Mouse (Mus musculus) lung, postnatal 0 days (tissue): ENCODE data around the gene Tead1. TPM values are rescaled to one million over a fixed set of nuclear protein-coding genes. Genes with fewer than 3 reads are reported as not detected.

ENCODE experiments used
- ATAC-seq: fragments of 200-750 bp; cut with Nextera tagmentation; 2 replicates; pipeline ENCODE4 v1.8.0; 2017; ENCODE audit warnings: moderate library complexity
- DNase-seq: peaks from one replicate; pipeline ENCODE4 v3.0.0-alpha.2; 2016; ENCODE audit warnings: low spot score
- H3K27ac ChIP-seq: fragments of 300-500 bp; sonication (generic); 2 replicates; pipeline ENCODE4 v1.5.1; 2014; ENCODE audit warnings: antibody characterized with exemption, mild to moderate bottlenecking, low read length, mixed read lengths
- H3K27me3 ChIP-seq: fragments of 300-500 bp; sonication (generic); replicated peaks from 2 replicates; pipeline ENCODE4 v1.6.1; 2014; ENCODE audit warnings: low read length, mixed read lengths; ENCODE audit not compliant: insufficient read depth
- H3K36me3 ChIP-seq: fragments of 300-500 bp; sonication (generic); 2 replicates; pipeline ENCODE4 v1.6.1; 2014; ENCODE audit warnings: low read length, mixed read lengths; ENCODE audit not compliant: insufficient read depth
- H3K4me1 ChIP-seq: fragments of 300-500 bp; sonication (generic); 2 replicates; pipeline ENCODE4 v1.6.1; 2014; ENCODE audit warnings: antibody characterized with exemption, low read depth, low read length, mixed read lengths; ENCODE audit not compliant: insufficient read depth
- H3K4me2 ChIP-seq: fragments of 300-500 bp; sonication (generic); replicated peaks from 2 replicates; pipeline ENCODE4 v1.6.1; 2014; ENCODE audit warnings: low read depth, mild to moderate bottlenecking, low read length, moderate library complexity, mixed read lengths
- H3K4me3 ChIP-seq: fragments of 300-500 bp; sonication (generic); 2 replicates; pipeline ENCODE4 v1.5.1; 2014; ENCODE audit warnings: low read depth, low read length
- H3K9ac ChIP-seq: fragments of 300-500 bp; sonication (generic); replicated peaks from 2 replicates; pipeline ENCODE4 v1.6.1; 2014; ENCODE audit warnings: low read depth, mild to moderate bottlenecking
- H3K9me3 ChIP-seq: fragments of 300-500 bp; sonication (generic); 2 replicates; pipeline ENCODE4 v1.6.1; 2016; ENCODE audit warnings: low read length, mixed read lengths
- CTCF ChIP-seq: IDR thresholded peaks from 2 replicates; pipeline ENCODE4 v1.5.1; 2016; ENCODE audit warnings: antibody characterized with exemption, mild to moderate bottlenecking
- EP300 ChIP-seq: IDR thresholded peaks from 2 replicates; pipeline ENCODE4 v1.6.1; 2016; ENCODE audit warnings: antibody characterized with exemption, mild to moderate bottlenecking, control low read depth
- WGBS: fragments of 180-500 bp; shearing (Covaris S2); extraction: QIAGEN DNeasy Blood & Tissue Kit; methylation state at CpG from one replicate; pipeline ENCODE4 v1.1.7; 2014; 5-methylcytosine and 5-hydroxymethylcytosine counted together
- polyA plus RNA-seq: library from polyadenylated mRNA; unstranded; fragments of >200 nt; fragmentation: Nextera tagmentation; extraction: Ambion mirVana; gene quantifications from 2 replicates; pipeline ENCODE4 v1.2.1, GENCODE M21; 2015

Tead1 gene
- polyA plus RNA-seq, 1 experiment from 2014 or later, result 23.0 TPM

DNA sequence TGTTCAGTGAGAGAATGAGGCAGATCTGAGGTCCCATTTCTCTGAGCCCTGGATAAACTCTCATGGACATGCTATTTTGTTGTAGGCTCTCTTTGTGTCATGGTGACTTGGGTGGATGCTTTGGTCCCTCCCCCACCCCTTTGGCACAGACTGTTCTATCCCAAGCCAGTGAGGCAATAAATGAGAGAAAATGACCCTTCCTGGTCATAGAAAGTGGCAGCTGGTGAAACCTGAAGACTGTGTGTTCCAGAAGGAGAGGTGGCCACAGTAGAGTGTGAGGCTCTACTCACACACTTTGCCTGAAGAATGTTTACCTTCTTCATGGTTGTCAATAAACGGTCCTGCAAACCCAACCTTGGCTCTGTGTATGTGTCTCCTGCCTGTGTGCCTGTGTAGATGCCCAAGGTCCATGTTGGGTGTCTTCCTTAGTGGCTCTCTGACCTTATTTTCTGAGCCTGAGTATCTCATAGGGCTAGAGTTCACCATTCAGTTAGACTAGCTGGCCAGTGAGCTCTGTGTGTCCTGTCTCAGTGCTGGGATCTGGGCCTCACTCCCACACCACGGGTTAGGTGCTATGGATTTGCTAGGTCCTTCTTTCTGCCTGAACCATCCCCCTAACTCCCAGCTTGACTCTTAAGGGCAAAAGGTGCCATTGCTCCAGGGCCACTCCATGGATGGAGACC, 127.7 kb downstream of the Tead1 start:
- Histone ChIP-seq H3K9ac (no peak overlapping the region), H3K4me3 (no peak overlapping the region), H3K27me3 (no peaks in the 10 kb centered on the region), H3K27ac (peak overlapping the region; percentile 62; the same call in 1 of the 2 replicates), H3K36me3 (no peaks in the 10 kb centered on the region), H3K9me3 (no peaks in the 10 kb centered on the region), H3K4me2 (peak overlapping the region; percentile 38), H3K4me1 (peaks cover 6% of the 10 kb centered on the region; the same call in 1 of the 2 replicates)
- WGBS, result 30% methylated on average over 2 of the region's 2 CpGs
- DNase-seq (peak; percentile 49), ATAC-seq (peak; percentile 67)
- TF ChIP-seq EP300 (peak; percentile 62), CTCF (no peak)

DNA sequence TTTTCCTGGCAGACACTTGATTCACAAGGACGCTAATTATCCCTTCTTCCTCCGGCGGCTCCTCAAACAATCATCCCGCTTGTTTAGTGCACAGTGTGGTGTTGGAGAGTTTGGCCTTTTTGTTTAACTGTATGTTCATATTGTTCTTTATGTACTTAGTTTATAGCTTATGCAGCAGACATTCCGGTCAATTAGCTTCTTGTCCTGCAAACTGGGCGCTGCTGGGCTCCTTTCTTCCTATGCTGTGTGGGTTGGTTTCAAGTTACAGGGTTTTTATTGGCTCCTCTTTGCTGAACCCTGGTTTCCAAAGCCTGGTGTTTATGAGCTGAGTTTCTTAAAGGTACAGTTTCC, 128.3 kb downstream of the Tead1 start:
- no peaks in the 10 kb centered on the region for H3K9me3 ChIP-seq
- H3K27me3 ChIP-seq, result no peaks in the 10 kb centered on the region
- 4% methylated on average over 6 of the region's 6 CpGs for WGBS
- ATAC-seq, result peak; percentile 69
- H3K4me1 ChIP-seq, result peaks cover 6% of the 10 kb centered on the region; the same call in 1 of the 2 replicates
- DNase-seq, result peak; percentile 79
- H3K4me3 ChIP-seq, result no peak overlapping the region
- H3K27ac ChIP-seq, result peak overlapping the region; percentile 62; the same call in 1 of the 2 replicates
- TF ChIP-seq EP300, result no peak
- no peak for TF ChIP-seq CTCF
- no peak overlapping the region for H3K9ac ChIP-seq
- no peaks in the 10 kb centered on the region for H3K36me3 ChIP-seq
- peak overlapping the region; percentile 38 for H3K4me2 ChIP-seq

DNA sequence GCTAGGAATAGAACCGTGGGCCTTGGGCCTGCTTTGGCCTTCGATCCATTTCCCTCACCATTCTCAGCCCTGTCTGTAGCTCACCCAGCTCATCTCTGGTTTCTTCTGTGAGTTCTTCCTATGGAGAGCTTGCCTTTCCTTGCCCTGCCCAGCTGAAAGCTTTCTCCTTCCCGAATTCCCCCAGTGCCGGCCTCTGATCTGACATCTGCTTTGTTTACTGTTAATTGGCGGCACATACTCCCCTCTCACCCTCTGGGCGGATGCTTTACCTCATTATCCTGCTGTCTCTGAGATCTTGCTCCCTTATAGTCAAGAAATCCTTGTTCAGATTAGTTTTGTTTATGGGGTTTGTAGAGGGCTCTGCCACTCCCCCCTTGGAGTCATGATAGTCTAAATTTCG, 131.6 kb downstream of the Tead1 start:
- Histone ChIP-seq H3K4me1 (peaks cover 6% of the 10 kb centered on the region; the same call in 1 of the 2 replicates), H3K9me3 (no peaks in the 10 kb centered on the region), H3K27me3 (no peaks in the 10 kb centered on the region), H3K4me3 (no peak overlapping the region), H3K27ac (no peak overlapping the region), H3K36me3 (no peaks in the 10 kb centered on the region), H3K4me2 (no peak overlapping the region), H3K9ac (no peak overlapping the region)
- 39% methylated on average over 7 of the region's 7 CpGs for WGBS
- ATAC-seq (no peak), DNase-seq (peak; percentile 37)
- TF ChIP-seq CTCF (no peak), EP300 (no peak)

DNA sequence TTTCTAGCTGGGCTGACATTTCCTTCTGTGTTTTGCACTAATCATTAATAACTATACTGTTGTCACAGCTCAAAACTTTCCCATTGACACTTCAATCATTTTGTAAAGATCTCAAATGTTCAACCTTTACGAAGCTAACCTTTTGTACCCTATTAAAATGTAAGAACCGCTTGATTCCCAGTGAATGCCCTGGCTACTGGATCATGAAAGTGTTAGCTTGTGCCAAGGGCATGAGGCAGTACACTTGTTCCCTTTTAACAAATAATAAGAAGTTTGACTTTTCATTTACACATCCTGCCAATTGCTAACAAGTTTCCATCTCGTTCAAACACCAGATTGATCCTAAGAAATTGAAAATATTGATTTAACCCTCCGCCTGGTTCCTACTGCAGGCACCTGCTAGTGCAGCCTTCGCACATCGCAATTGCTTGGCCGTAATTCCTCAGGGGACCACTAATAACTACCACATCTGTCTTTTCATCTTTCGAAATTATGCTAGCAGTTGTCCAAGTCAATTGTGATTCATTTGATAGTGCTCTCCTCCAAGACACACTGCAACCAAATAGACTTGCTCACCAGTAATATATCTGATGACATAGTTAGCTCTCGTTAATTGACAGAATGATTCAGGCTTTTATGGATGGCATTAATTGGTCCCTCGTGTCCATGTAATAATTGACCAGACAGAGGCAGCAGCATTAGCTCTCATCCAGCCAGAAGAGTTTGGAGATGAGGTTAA, 133.1 kb downstream of the Tead1 start:
- Histone ChIP-seq H3K36me3 (no peaks in the 10 kb centered on the region), H3K4me1 (peaks cover 2% of the 10 kb centered on the region; the same call in 1 of the 2 replicates), H3K9ac (no peak overlapping the region), H3K9me3 (no peaks in the 10 kb centered on the region), H3K27ac (no peak overlapping the region), H3K4me3 (no peak overlapping the region), H3K27me3 (no peaks in the 10 kb centered on the region), H3K4me2 (no peak overlapping the region)
- TF ChIP-seq EP300 (no peak), CTCF (no peak)
- 90% methylated on average over 10 of the region's 10 CpGs for WGBS
- DNase-seq, result no peak
- no peak for ATAC-seq

DNA sequence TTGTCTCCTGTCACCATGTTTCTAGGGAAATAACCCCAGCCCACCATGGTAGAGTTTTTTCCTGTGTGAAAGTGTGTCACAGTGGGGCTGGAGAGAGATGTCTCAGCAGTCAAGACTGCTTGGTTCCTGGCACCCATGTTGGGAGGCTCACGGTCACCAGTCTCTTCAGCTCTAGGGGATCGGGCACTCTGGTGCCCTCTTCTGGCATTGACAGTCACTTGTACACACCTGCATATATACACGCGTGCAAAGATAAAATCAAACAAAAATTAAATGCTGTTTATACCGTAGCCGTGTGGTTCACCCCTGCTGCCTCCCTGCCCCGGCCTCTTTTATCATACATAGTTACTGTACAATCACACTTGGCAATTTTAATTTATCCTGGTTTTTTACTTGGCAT, 134.0 kb downstream of the Tead1 start:
- Histone ChIP-seq H3K9ac (no peak overlapping the region), H3K36me3 (no peaks in the 10 kb centered on the region), H3K27ac (no peak overlapping the region), H3K4me1 (no peaks in the 10 kb centered on the region; the same call in 1 of the 2 replicates), H3K4me2 (no peak overlapping the region), H3K4me3 (no peak overlapping the region), H3K27me3 (no peaks in the 10 kb centered on the region), H3K9me3 (no peaks in the 10 kb centered on the region)
- WGBS, result 95% methylated on average over 7 of the region's 7 CpGs
- TF ChIP-seq EP300, result no peak
- TF ChIP-seq CTCF, result peak; percentile 49
- ATAC-seq (peak; percentile 18; the same call in 1 of the 2 replicates), DNase-seq (no peak)

DNA sequence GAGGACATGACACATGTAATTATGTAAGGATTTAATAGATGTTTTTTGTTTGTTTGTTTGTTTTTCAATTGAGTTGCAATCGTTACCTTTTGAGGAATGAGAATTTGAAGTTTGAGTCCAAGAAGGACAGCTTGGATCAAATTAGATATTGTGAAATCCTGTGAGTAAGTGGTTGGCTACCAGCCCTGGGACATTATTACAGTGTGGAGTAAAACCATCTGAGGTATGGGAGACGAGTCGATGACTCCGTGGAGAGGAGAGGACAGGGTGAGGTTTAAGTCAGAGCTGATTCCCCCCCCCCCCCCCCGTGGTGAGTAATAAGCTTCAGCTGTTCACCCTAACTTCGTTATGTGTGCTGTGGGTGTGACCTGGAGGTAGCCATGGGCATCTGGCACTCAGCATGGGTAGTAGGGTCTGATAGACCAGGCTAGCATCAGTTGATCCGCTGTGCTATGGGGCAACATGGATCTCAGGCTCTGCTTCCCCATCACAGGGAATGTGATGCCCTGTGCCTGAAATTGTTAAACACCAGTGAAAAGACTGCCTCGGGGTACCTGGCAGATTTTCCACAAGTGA, 134.7 kb downstream of the Tead1 start:
- H3K36me3 ChIP-seq, result no peaks in the 10 kb centered on the region
- H3K9ac ChIP-seq, result no peak overlapping the region
- H3K4me2 ChIP-seq, result no peak overlapping the region
- 51% methylated on average over 7 of the region's 8 CpGs for WGBS
- H3K27me3 ChIP-seq, result no peaks in the 10 kb centered on the region
- no peak for TF ChIP-seq EP300
- TF ChIP-seq CTCF, result no peak
- H3K4me3 ChIP-seq, result no peak overlapping the region
- no peaks in the 10 kb centered on the region for H3K9me3 ChIP-seq
- no peaks in the 10 kb centered on the region; the same call in 1 of the 2 replicates for H3K4me1 ChIP-seq
- DNase-seq (peak; percentile 72), ATAC-seq (peak; percentile 83)
- H3K27ac ChIP-seq, result no peak overlapping the region
